Mouse (Mus musculus): ENCODE results near the gene Lamtor2. TPM values are rescaled to one million over a fixed set of nuclear protein-coding genes. Genes with fewer than 3 reads are reported as not detected.

The Lamtor2 gene
- polyA plus RNA-seq, 1 experiment: 46.9 TPM

DNA sequence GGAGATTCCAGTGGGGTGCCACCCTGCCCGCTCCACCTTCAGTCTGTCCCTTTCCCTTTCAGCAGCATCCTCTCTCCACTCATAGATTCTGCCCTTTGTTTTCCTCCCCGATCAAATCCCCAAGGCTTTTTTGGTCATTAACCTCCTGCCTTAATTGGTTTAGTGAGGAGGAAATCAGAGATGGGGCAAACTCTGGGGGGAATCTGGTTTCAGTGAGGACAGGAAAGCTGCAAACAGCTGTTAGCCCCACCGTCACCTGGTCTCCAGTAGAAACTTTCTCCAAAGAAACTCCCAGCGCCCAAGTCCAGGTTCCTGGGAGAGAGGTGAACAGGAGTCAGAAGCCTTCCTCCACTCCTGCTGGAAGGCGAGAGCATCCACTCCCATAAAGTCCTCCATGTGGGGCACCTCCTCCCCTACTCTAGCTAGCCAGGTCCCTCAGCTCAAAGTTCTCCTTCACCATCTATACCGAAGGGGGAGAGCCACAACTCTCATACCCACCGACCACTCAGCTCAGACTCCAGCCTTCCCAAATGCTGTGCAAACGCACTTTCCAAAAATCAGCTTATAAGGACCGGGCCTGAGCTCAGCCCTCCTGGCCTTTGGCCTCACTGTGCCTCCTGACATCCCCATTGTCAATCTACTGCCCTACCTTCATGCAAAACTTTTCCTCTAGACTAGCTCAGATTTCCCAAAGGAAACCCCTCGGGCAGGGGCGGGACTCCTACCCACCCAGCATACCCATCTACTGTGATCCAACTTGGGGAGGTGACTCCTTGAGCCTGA, 22.6 kb downstream of the Lamtor2 start:
- Histone ChIP-seq H3K36me3 (ENCODE audit: control insufficient read depth, insufficient read depth, low read length) (no peaks in the 10 kb centered on the region), H3K4me3 (ENCODE audit: control insufficient read depth, low read depth, low read length) (no peak overlapping the region), H3K27ac (ENCODE audit: control insufficient read depth, insufficient read depth, low read depth, low read length) (no peak overlapping the region), H3K4me1 (ENCODE audit: control insufficient read depth, insufficient read depth, low read length) (peaks cover 23% of the 10 kb centered on the region), H3K27me3 (ENCODE audit: control insufficient read depth, insufficient read depth, low read length) (no peaks in the 10 kb centered on the region; the same call in 1 of the 2 replicates)
- TF ChIP-seq CTCF (IDR thresholded peaks at IDR 0.05; ENCODE audit: control insufficient read depth, insufficient read depth, insufficient replicate concordance, low read depth, low read length): no peak
- no peak for TF ChIP-seq POLR2A (IDR thresholded peaks at IDR 0.05; ENCODE audit: control insufficient read depth, low read depth, low read length)

DNA sequence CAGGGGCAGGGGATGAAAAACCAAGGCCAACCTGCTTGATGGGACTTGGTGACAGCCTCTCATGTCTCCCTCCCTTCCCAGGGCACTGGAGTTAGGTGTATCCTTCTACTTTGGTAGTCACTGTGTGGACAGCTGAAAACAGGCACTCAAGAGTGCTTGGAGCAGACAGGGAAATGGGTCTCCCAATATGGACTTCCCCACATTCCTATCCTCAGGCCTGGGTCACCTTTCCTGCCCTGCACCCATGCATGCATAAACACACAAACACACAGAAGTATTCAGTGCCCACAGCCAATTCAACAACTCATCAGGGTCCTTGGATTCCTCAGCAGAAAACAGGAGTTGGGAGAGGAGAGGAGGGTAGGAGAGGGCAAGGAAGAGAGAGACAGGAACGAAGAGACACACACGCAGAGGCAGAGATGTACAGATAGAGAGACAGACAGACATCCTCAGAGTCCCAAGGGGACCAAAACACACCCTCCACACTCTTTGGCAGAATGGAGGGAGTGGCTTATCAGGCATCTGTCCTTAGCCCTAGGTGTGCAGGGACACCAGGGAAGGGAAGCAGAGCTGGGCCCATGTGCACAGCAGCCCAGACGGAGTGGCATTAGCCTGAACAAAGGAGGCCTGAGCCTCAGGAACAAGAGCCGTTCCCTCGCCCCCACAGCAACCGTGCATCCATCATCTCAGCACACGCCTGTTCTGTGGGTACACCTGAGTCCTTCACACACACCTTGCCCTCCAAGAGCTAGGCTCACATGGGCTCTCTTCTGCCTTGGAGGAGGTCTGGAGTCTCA, 23.5 kb downstream of the Lamtor2 start:
- TF ChIP-seq POLR2A (IDR thresholded peaks at IDR 0.05; ENCODE audit: control insufficient read depth, low read depth, low read length) (no peak), CTCF (IDR thresholded peaks at IDR 0.05; ENCODE audit: control insufficient read depth, insufficient read depth, insufficient replicate concordance, low read depth, low read length) (no peak)
- peaks cover 23% of the 10 kb centered on the region for H3K4me1 ChIP-seq (ENCODE audit: control insufficient read depth, insufficient read depth, low read length)
- no peak overlapping the region for H3K27ac ChIP-seq (ENCODE audit: control insufficient read depth, insufficient read depth, low read depth, low read length)
- no peak overlapping the region for H3K4me3 ChIP-seq (ENCODE audit: control insufficient read depth, low read depth, low read length)
- no peaks in the 10 kb centered on the region for H3K36me3 ChIP-seq (ENCODE audit: control insufficient read depth, insufficient read depth, low read length)
- H3K27me3 ChIP-seq (ENCODE audit: control insufficient read depth, insufficient read depth, low read length): no peaks in the 10 kb centered on the region; the same call in 1 of the 2 replicates

- Histone ChIP-seq H3K27me3 (ENCODE audit: control insufficient read depth, insufficient read depth, low read length) (no peaks in the 10 kb centered on the region; the same call in 1 of the 2 replicates), H3K27ac (ENCODE audit: control insufficient read depth, insufficient read depth, low read depth, low read length) (no peak overlapping the region), H3K4me1 (ENCODE audit: control insufficient read depth, insufficient read depth, low read length) (peaks cover 23% of the 10 kb centered on the region), H3K36me3 (ENCODE audit: control insufficient read depth, insufficient read depth, low read length) (no peaks in the 10 kb centered on the region), H3K4me3 (ENCODE audit: control insufficient read depth, low read depth, low read length) (no peak overlapping the region)
- TF ChIP-seq POLR2A (IDR thresholded peaks at IDR 0.05; ENCODE audit: control insufficient read depth, low read depth, low read length): no peak
Observed at GRCm38 (mm10) chr3:88528646-88529045, 24.2 kb downstream of the Lamtor2 start.

DNA sequence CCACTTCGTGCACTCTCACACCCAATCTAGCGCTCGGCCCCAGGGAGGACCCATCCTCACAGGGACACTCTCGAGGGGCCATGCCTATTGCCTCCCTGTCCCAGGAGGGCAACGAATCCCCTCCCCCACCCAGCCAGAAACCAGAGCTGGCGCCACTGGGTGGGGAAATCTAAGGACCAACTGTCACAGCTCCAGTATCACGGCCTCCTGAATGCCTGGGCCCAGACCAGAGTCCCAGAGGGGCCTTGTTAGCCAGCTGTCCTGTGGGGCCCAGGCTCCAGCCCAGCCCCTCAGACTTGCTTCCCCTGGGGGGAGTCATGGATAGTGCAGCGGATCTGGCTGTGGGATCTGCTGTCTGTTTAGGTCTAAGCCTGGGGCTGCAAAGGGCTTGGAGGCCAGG, 25.3 kb downstream of the Lamtor2 start:
- Histone ChIP-seq H3K36me3 (ENCODE audit: control insufficient read depth, insufficient read depth, low read length) (no peaks in the 10 kb centered on the region), H3K4me1 (ENCODE audit: control insufficient read depth, insufficient read depth, low read length) (peaks cover 14% of the 10 kb centered on the region), H3K27ac (ENCODE audit: control insufficient read depth, insufficient read depth, low read depth, low read length) (no peak overlapping the region), H3K4me3 (ENCODE audit: control insufficient read depth, low read depth, low read length) (no peak overlapping the region), H3K27me3 (ENCODE audit: control insufficient read depth, insufficient read depth, low read length) (no peaks in the 10 kb centered on the region; the same call in 1 of the 2 replicates)
- TF ChIP-seq CTCF (IDR thresholded peaks at IDR 0.05; ENCODE audit: control insufficient read depth, insufficient read depth, insufficient replicate concordance, low read depth, low read length) (no peak), POLR2A (IDR thresholded peaks at IDR 0.05; ENCODE audit: control insufficient read depth, low read depth, low read length) (no peak)

DNA sequence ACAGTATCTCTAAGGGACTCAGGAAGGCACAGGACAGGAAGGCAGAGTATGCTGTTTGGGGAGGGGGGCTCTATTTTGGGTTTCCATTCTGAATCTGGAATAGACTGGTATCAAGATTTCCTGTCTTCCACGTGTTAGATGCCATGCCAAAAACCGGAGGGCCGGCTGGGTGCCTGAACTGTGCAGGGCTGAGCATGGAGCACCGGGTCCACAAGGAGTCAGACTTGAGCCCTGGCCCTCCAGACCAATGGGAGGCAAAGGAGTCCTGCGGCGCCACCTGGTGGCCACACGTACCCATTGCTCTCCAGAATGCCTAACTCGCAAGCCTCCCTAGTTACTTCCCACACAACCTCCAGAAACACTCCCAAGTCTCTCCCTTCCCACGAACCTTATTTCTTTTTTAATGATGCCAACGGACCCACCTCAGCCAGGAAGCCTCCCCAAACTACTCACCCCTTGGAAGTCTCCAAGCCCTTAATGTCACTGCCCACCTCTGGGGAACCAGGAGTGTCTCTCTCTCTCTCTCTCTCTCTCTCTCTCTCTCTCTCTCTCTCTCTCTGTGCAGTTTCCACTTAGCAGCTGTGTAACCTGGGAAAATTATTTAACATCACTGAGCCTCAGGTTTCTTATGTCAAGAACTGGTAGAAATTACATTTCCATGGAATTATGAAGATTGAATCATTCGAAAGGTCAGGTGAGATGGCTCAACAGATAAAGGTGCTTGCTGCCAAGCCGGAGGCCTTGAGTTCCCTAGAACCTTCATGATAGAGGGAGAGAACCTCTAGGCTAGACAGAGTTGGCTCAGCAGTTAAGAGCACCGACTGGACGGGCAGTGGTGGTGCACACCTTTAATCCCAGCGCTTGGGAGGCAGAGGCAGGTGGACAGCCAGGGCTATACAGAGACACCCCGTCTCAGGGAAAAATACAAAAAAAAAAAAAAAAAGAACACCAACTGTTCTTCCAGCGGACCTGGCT, 26.4 kb downstream of the Lamtor2 start:
- Histone ChIP-seq H3K4me1 (ENCODE audit: control insufficient read depth, insufficient read depth, low read length) (peaks cover 14% of the 10 kb centered on the region), H3K27ac (ENCODE audit: control insufficient read depth, insufficient read depth, low read depth, low read length) (no peak overlapping the region), H3K36me3 (ENCODE audit: control insufficient read depth, insufficient read depth, low read length) (no peaks in the 10 kb centered on the region), H3K4me3 (ENCODE audit: control insufficient read depth, low read depth, low read length) (no peak overlapping the region), H3K27me3 (ENCODE audit: control insufficient read depth, insufficient read depth, low read length) (no peaks in the 10 kb centered on the region)
- TF ChIP-seq CTCF (IDR thresholded peaks at IDR 0.05; ENCODE audit: control insufficient read depth, insufficient read depth, insufficient replicate concordance, low read depth, low read length) (peak; percentile 98), POLR2A (IDR thresholded peaks at IDR 0.05; ENCODE audit: control insufficient read depth, low read depth, low read length) (no peak)

DNA sequence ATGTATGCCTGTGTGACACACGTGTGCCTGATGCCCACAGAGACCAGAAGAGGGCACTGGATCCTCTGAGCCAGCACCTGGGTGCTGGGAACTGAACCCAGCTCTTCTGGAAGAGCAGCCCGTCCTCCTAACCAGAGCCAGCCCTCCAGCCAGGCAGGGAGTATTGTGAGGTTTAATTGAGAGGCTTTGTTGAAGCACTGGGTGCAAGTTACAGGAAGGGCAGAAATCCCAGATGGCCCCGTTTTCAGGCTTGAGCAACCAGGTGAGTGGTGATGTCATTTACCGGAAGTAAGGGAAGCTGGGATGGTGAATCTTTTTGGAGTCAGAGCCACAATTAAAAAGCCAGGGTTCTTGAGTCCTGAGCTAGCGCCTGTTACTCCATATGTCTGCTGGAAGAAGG, 27.9 kb downstream of the Lamtor2 start:
- Histone ChIP-seq H3K36me3 (ENCODE audit: control insufficient read depth, insufficient read depth, low read length) (no peaks in the 10 kb centered on the region), H3K4me3 (ENCODE audit: control insufficient read depth, low read depth, low read length) (no peak overlapping the region), H3K27ac (ENCODE audit: control insufficient read depth, insufficient read depth, low read depth, low read length) (no peak overlapping the region), H3K4me1 (ENCODE audit: control insufficient read depth, insufficient read depth, low read length) (peaks cover 6% of the 10 kb centered on the region), H3K27me3 (ENCODE audit: control insufficient read depth, insufficient read depth, low read length) (no peaks in the 10 kb centered on the region)
- TF ChIP-seq CTCF (IDR thresholded peaks at IDR 0.05; ENCODE audit: control insufficient read depth, insufficient read depth, insufficient replicate concordance, low read depth, low read length): no peak
- TF ChIP-seq POLR2A (IDR thresholded peaks at IDR 0.05; ENCODE audit: control insufficient read depth, low read depth, low read length): no peak

Data from testis, adult 2 months (tissue).